Mouse (Mus musculus) lung, postnatal 4 days (tissue): ENCODE data around the gene Polrmt.

Experiments
- DNase-seq, 2 experiments: peaks; one replicate each; pipeline ENCODE4 v3.0.0; 2021

Gene Polrmt

DNA sequence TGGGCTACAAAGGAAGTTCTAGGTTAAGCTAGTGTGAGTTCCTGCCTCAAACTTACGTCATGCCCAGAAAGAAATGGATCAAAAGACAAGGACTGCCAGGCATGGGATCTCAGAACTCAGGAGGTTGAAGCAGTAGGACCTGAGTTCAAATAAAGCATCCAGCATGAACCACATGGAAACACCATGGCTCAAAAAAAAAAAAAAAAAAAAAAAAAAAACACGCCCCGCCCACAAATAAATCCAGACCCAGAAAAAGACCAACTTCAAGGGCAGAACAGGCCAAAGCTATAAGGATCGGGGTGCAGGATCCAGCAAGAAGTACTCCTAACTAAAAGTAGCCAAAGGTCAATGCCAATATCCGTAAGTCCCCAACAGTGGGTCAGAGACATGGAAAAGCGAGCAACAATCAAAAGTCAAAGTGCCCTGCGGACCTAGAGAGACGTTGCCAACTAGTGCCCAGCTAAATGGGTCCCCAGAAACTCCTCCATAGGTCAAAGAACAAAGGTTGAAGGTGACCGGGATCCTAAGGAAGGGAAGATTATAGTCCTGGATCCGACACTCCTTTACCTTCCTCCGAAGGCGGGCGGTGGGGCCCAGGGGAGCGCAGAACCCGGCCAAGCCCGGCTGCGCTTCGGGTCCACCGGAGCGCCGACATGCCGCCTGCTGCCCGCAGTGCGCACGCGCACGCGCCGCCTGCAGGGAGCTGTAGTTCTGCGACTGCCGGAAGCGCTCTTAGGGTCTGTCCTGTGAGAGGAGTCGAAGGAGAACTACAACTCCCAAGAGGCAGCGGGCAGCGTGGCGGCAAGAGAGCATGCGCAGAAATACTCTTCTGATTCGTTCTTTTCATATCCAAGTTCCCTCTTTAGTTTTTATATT lies at the start of gene Polrmt:
Gene Polrmt, minus strand, starts transcription at position 684 of the 876 bp plus-strand sequence.
- DNase-seq = peak; percentile 96 to 98

DNA sequence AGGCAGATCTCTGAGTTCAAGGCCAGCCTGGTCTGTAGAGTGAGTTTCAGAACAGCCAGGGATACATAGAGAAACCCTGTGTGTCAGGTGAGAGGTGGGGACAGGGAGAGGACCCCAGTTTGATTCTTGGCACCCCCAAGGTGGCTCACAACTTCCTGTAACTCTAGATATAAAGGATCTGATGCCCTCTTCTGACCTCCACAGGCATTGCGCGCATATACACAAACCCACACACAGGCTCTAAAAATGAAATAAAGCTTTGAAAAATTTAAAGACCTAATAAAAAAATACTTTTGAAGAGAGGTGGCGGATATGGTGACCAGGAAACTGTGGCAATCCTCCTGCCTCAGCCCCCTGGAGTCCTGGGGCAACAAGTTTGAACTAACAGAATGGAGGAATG lies 49.5 kb upstream of the Polrmt start:
- DNase-seq = no peak

DNA sequence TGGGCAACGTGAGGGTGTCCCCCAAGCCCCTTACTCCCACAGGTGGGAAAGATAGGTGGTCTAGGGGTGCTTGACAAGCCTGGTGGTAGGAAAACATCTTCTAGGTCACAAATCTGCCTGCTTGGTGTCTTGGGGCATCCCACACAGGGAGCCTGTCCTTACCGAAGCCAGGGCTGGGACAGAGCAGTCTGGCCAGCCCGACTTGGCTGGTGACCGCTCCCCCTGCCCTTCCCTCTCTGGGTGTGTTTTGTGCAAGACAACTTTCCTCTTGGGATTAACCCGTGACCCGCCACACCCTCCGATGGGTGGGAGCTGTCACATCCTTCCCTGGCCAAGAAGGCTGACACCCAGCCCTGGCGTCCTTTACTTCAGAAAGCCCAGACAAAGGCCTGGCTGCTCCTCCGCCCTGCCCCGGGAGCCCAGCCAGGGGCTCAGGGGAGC lies 48.1 kb upstream of the Polrmt start:
- peak; percentile 72 to 88 for DNase-seq

DNA sequence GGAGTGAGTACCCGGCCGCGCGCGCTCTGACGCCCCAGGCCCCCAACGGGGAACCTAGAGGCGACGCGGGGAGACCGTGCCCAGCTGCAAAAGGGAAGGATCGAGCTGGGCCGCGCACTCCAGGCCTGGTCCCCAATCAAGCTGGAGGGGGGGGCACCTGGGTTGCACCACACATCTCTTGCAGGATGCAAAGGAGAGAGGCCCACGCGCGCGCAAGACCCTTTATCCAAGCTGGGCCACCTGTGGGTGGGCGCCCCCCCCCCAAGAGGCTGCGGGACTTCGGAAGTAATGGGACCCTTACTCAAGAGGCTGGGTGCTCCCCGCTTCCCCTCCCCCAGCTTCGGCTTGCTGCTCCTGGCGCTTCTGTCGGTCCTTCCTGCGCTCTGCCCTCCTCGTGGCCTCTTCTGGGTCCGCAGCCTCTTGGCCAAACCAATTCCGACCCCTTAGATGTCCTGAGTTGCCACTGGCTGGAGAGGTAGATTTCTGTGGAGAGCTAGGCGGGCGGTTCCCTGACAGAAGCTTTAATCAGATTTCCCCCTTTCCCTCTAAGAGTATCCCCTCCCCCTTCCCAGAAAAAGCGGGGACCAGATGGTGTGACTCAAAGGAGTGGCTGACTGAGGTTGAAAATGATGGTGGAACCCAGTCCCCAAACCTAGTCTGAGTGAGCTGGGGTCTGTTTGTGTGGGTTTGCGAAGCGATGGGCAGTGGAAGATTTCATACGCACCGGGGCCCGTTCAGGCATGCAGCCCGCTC lies 47.5 kb upstream of the Polrmt start:
- DNase-seq = no peak

DNA sequence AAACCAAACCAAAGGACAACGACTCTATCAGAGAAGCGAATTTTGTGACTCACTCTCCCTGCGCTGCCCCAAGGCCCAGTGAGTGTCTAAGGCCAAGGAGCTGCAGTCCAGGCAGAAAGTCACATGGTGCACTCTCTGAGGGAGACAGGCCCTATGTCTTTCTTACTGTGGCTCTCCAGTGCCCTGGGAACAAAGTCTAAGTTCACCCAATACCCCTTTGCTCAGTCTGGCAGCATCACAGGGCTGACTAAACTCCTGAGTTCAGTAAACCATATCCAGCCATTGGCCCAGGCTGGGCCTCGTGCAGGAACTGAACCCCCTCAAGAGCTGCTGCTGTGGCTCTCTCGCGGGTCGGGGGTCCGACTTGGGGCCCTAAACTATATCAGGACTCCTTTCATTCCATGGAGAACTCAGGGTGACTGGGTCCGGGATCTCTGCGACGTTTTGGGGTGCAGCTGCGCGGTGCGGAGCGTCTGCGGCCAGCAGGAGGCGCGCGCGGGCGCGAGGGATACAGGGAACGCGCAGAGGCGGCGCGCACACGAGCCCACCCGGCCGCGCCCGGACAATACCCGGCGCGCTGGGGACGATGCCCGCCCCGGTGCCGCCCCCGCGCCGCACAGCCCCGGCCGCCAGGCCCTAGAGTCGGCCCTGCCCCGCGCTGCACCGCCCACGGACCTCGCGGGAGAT lies 46.8 kb upstream of the Polrmt start, which contains the start of gene Palm:
Gene Palm, plus strand, starts transcription at position 522 of the 687 bp plus-strand sequence.
- DNase-seq = peak; percentile 83 to 85

DNA sequence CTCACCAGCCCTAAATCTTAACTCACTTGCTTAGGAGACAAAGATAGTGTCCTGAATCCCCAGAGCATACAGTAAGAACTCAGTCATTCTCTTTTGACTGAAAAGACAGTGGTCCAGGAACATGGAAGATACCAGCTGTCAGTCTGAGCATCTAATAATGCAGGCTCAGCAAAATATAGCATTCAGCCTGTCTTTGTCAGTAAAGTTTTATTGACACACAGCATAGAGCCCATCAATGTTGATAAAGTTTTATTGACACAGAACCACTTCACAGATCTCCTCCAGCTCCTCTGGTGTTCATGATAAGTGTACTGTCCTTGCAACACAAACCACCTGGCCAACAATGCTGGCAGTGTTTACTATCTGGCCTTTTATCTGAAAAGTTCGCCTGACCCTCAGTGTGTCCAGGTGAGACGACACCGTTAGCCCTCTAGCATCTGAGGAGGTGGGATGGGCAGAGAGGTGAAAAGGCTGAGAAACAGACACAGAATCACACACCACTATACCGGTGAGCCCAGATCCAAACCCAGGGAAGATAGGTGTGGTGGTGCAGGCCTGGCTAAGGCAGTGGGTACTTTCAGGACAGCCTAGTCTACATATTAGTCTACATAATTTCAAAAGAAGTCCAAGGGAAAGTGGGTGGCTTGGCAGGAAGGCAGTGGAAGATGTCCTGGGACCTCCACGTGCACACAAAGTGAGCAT lies 46.1 kb upstream of the Polrmt start:
- no peak for DNase-seq

DNA sequence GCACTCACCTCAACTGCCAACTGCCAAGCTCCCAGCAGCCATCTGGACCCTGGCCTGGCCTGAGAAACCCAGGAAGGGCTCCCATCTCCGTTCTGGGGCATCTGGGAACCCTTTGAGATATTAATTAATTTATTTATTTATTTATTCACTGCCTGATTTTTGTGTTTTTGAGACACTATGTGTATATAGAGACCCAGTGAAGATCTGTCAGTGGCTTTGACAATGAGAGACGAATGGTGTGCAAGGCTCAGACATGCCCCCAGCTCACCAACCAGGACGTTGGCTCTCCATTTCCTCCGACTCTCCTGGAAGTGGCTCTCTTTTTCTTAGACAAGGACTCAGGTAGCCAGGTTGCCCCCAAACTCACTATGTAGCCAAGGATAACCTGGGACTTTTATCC lies 44.5 kb upstream of the Polrmt start, which contains the start of gene Prss57:
Gene Prss57, minus strand, starts transcription at position 101 of the 400 bp plus-strand sequence.
- no peak for DNase-seq

DNA sequence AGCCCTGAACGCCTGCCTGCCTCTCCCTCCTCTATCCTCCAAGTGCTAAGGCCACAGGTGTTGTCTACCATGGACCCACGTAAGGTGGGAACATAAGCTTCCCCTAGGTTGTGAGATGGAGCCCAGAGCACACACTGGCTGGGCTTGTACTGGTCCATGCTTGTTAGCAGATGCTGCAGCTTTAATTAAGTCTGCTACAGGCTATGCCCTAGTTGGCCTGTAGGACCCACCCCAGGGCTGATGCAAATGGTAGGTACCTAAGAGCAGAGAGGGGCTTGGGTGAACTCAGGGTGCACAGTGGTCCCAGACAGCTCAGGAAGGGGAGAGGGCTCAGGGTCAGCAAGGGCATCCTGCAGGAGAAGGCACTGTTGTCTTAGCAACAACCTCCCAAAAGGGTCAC lies 43.2 kb upstream of the Polrmt start:
- no peak for DNase-seq

DNA sequence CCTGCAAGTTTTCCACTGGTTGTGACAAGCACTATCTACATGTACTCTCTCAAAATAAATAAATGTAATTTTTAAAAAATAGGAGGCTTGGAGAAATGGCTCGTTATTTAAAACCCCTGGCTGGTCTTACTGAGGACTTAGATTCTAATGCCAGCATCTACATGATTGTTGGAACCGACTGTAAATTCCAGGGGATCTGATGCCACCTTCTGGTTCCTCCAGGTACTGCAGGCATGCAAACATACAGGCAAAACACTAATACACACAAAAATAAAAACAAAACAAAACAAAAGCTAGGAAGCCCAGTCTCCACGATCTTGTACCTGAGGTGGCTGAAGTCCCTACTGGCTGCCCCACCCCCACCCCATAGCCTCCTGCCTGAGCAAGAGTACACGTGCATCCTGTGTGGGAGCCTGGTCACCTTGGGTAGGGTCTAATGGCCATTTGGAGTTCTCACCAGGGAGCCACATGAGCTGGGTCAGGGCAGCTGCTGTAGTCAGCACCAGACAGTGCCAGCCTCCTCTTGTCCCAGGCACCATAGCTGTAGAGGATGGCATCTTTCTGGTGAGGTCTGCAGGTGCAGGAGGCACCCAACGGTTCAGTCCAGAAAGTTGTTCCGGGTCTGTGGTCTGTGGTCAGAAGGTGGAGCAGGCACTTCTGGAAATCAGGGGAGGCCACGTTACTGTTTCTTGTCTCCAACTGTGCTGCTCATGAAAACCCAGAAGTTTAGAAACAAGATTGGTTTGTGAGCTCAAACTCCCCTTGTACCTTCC lies 42.2 kb upstream of the Polrmt start:
- peak; percentile 59 to 83 for DNase-seq

DNA sequence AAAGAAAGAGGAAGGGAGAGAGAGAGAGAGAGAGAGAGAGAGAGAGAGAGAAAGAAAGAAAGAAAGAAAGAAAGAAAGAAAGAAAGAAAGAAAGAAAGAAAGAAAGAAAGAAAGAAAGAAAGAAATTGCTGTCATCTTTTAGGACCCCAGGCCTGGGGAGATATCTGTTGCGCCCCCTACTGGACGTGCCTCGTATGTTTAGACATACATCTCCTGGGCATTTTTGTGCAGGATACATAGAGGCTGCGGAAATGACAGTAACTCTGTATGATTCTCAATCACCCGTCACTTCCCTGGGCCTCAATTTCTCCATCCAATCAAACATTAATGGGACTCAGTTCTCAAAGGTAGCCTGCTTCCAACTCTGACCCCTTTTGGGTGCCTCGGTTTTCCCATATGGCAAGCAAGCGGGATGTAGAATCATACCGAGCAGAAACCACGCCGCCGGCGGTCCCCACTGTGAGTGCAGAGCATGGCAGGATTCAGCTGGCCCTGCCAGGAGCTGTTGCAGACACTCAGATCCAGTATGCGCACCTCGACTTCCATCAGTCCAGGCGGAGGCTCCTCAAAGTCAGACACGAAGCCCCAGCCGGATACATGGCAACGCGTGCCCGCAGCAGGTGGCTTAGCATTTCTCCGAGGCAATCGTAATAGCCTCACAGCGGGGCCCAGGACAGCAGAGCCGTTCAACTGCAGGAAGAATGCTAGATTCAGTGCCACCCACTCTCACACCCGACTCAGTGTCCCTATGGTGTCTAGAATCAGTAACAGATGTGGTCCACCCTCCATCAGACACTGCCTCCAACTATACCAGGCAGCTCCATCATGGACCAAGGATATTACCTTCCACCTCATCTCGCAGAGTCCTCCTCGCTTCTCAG lies 37.8 kb upstream of the Polrmt start:
- DNase-seq = peak; percentile 27 to 50

DNA sequence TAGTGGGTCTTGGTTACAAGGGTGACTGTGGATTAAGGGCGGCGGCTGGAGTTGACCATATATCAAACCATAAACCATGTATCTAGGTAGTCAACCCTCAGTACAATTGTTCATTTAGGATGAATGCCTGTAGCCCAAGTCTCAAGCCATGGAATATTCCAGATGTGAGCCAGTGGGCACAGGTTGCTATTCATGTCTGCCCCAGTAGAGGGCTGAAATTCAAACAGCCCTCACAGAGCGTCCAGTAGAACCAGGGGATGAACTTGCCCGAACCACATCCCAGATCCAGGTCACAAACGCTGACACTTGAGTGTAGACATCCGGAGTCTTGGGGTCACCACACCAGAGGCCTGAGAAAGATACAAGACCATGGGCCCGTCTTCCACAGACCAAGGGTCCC lies 36.7 kb upstream of the Polrmt start:
- DNase-seq = no peak

DNA sequence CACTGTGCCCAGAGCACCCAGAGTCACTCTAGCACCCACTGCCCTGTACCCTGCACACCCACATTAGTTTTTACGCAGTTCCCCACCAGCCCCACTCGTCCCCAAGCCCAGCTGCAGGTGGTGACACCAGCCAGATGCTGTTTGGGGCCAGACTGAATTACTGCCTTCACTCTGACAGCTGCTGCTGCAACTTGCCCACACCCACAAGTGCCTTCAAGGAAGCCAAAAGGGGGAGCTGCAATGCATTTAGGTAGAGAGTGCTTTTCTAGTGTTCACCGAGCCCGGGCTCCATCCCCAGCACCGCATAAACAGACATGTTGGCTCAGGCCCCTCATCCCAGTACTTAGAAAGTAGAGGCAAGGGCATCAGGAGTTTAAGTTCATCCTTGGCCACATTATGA lies 35.6 kb upstream of the Polrmt start:
- DNase-seq = no peak

DNA sequence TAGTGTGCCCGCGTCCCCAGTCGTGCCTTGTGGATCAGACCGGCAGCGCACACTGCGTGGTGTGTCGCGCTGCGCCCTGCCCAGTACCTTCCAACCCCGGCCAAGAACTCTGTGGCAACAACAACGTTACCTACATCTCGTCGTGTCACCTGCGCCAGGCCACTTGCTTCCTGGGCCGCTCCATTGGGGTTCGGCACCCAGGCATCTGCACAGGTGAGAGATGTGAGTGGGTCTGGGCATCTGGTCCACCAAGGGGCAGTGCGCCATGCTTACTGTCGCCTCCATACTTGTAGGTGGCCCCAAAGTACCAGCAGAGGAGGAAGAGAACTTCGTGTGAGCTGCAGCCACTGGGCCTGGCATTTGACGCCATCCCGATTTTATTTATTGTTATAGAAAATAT lies 34.8 kb upstream of the Polrmt start:
- no peak for DNase-seq

DNA sequence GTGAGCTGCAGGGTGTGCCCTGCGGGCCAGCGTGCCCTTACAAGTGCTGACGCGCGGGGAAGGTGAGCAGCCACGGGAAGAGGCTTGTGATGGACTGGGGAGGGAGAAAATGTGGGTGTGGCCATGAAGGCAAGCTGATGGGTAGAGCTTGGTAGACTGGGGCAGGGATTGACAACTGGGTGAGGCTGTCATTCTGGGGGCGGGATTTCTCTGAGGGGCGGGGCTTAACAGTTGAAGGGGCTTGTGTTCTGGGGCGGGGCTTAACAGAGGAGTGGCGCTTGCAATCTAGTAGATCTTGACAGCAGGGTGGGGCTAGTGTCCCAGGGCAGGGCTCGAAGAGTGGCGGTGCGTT lies 34.3 kb upstream of the Polrmt start:
- DNase-seq = no peak

DNA sequence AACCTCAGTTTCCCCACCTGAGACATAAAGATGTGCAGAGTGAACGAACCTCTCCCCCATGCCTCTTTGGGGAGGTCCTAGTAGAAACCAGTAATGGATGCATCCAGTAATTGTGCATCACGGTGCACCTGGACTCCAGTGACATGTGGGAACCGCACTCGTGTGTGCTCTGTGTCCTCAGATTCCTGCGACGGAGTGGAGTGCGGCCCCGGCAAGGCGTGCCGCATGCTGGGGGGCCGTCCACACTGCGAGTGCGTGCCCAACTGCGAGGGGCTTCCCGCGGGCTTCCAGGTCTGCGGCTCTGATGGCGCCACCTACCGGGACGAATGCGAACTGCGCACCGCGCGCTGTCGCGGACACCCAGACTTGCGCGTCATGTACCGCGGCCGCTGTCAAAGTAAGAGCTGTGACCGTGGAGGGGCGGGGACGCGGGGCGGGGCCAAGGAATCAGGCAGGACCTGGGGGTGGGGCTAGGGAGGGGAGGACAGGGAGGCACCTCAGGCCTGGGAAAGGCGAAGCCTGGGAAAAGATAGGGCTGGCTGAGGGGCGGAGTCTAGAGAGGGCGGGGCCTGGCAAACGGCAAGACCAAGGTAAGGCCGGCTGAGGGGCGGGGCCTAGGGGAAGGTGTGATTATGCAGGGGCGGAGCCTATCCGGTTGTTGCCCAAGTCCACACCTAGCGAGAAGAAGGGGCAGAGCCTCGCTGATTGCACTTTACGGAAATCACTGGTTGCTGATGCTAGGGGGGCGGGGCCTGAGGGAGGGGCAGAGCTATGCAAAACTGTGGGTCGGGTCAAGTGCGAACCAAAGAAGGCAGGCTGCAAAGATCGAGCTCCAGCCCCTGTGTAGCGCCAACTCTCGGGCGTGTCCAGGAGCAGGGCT lies 33.6 kb upstream of the Polrmt start:
- peak; percentile 98 to 99 for DNase-seq

DNA sequence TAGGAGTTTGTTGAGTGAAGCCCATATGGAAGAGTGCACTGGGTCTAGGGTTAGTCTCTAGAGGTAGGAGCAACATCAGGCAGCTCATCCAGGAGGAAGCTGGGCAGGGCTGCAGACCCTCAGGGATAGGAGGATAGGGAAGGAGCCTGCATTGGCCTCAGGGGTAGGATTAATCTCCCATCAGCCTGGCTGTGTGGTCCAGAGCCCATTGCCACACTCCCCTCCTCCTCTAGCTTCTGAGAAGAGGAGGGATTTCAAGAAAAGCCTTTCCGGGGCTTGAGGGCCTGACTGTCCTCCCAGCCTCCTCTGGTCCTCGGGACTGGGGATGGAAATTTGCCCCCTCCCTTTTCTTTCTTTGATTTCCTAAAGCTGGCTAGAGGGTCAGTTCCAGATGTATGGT lies 32.8 kb upstream of the Polrmt start:
- no peak for DNase-seq

DNA sequence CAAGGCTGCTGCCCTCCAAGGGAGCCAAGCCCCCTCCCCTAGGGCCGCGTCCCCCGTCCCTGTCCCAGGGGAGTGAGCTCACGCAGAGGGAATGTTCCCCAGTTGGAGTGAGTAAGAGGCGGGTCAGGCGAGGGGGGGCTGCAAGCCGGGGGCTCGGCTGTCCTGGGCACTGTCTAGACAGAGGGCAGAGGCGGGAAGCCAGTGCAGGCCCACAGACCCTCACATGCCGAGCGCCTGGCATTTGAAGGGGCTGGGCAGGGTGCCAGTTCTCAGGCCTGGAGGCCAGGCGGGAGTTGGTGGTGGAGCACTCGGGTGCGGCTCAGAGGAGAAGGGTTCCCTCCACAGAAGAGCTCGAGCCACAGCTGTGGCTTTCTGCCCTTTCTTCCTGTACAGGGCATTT lies 31.6 kb upstream of the Polrmt start:
- DNase-seq = peak; percentile 77 to 88

DNA sequence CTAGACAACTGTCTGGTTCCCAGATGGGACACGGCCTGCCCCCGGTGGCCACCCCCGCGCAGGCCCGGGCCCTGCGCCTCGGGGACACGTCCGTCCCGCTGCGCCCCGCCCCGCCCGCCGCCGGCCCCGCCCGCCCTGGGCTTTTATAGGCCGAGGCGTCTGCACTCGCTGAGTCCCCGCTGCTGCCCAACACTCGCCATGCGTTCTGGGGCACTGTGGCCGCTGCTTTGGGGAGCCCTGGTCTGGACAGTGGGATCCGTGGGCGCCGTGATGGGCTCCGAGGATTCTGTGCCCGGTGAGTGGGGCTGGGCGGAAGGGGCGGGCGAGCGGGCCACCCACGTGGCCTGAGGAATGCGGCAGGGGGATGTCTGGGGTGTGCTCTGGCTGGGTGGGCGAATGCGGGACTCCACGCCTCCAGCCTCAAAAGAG lies 30.7 kb upstream of the Polrmt start, which contains the start of gene Fstl3:
Gene Fstl3, plus strand, starts transcription at position 170 of the 429 bp plus-strand sequence.
- DNase-seq = peak; percentile 52 to 69

DNA sequence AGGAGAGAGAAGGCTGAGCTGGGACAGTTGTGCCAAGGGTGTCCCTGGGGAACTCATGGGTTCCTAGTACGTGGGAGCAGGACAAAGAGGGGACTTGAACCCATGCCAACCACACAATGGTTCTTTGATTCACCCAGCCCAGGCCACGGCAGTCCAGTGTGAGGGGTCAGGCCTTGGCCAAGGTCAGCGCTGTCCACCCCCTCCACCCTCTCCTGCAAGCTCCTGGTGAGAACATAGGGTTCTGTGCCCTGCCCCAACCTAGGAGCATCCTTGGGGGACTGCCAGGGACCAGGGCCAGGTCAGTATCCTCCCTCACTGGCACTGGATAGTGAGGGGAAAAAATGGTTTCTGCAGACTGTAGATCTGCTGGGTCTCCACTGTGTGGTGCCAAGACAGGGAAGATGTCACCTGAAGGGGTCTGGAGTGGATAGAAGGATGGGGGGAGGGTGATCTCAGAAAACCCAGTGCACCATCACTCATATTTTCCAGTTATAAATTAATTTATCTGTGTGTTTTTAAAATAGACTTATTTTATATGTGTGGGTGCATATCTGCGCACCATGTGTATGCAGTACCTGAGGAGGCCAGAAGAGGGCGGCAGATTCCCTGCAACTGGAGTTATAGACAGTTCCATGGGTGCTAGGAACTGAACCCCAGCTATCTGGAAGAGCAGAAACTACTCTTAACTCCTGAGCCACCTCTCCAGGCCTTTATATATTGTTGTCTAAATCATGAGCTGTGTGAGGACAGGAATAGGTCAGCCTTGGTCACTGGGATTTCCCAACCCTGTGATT lies 28.3 kb upstream of the Polrmt start:
- no peak for DNase-seq
